Mouse (Mus musculus) ES-Bruce4 (cell line): ENCODE data around the gene Psip1.

Experiments
- CTCF ChIP-seq: IDR thresholded peaks from one replicate; pipeline ENCODE4 v1.8.1; 2011; ENCODE audit warnings: low read depth, low read length
- POLR2A ChIP-seq: IDR thresholded peaks from one replicate; pipeline ENCODE4 v1.8.1; 2011; ENCODE audit warnings: low read length; ENCODE audit not compliant: insufficient read depth

GRCm38 (mm10) chr4:83417820-83418186 lies 68.5 kb downstream of the Psip1 start:
- no peak for TF ChIP-seq CTCF
- no peak for TF ChIP-seq POLR2A
